Mouse (Mus musculus): Measurements from ENCODE around the gene Zfp280b. TPM values are rescaled to one million over a fixed set of nuclear protein-coding genes. Genes with fewer than 3 reads are reported as not detected.

Zfp280b gene
- total RNA-seq, 2 experiments from 2014 or later: 15.0 to 15.8 TPM

- no peak for DNase-seq (ENCODE audit: extremely low spot score in 1 of 2, low spot score in 2 of 2)
- no peak overlapping the region for H3K27ac ChIP-seq
- no peak for TF ChIP-seq CTCF (IDR thresholded peaks at IDR 0.05)
- intact Hi-C loops (cut with DNase I): no loop called here
- no peak overlapping the region for H3K4me3 ChIP-seq
Measured at GRCm38 (mm10) chr10:76009812-76010211, 22.6 kb upstream of the Zfp280b start.

GRCm38 (mm10) chr10:76012922-76013321 lies 19.5 kb upstream of the Zfp280b start:
- Histone ChIP-seq H3K4me3 (no peak overlapping the region), H3K27ac (no peak overlapping the region)
- intact Hi-C loops (cut with DNase I): no loop called here
- TF ChIP-seq CTCF (IDR thresholded peaks at IDR 0.05): no peak
- no peak for DNase-seq (ENCODE audit: extremely low spot score in 1 of 2, low spot score in 2 of 2)

- H3K27ac ChIP-seq: no peak overlapping the region
- no peak overlapping the region for H3K4me3 ChIP-seq
- TF ChIP-seq CTCF (IDR thresholded peaks at IDR 0.05): no peak
- intact Hi-C loops (cut with DNase I): no loop called here
- DNase-seq (ENCODE audit: extremely low spot score in 1 of 2, low spot score in 2 of 2): no peak
Measured at GRCm38 (mm10) chr10:76016886-76017285, 15.6 kb upstream of the Zfp280b start.

GRCm38 (mm10) chr10:76021728-76022127 lies 10.7 kb upstream of the Zfp280b start:
- Histone ChIP-seq H3K27ac (no peak overlapping the region), H3K4me3 (no peak overlapping the region)
- TF ChIP-seq CTCF (IDR thresholded peaks at IDR 0.05): no peak
- DNase-seq (ENCODE audit: extremely low spot score in 1 of 2, low spot score in 2 of 2): no peak
- intact Hi-C loops (cut with DNase I): no loop called here

- no peak for DNase-seq (ENCODE audit: extremely low spot score in 1 of 2, low spot score in 2 of 2)
Measured at GRCm38 (mm10) chr10:76023921-76024320, 8.5 kb upstream of the Zfp280b start.

GRCm38 (mm10) chr10:76025470-76026190 lies 6.8 kb upstream of the Zfp280b start:
- intact Hi-C loops (cut with DNase I): no loop called here
- TF ChIP-seq CTCF (IDR thresholded peaks at IDR 0.05): no peak
- no peak for DNase-seq (ENCODE audit: extremely low spot score in 1 of 2, low spot score in 2 of 2)
- no peak overlapping the region for H3K27ac ChIP-seq
- no peak overlapping the region for H3K4me3 ChIP-seq

More at GRCm38 (mm10) chr10:76023921-76024320, 8.5 kb upstream of the Zfp280b start:
- H3K27ac ChIP-seq: no peak overlapping the region
- intact Hi-C loops (cut with DNase I): no loop called here
- TF ChIP-seq CTCF (IDR thresholded peaks at IDR 0.05): no peak
- no peak overlapping the region for H3K4me3 ChIP-seq

GRCm38 (mm10) chr10:76027127-76028015 lies 5.1 kb upstream of the Zfp280b start:
- intact Hi-C loops (cut with DNase I): no loop called here

GRCm38 (mm10) chr10:76028016-76028366 lies 4.5 kb upstream of the Zfp280b start:
- Histone ChIP-seq H3K4me3 (no peak overlapping the region), H3K27ac (no peak overlapping the region)
- no peak for DNase-seq (ENCODE audit: extremely low spot score in 1 of 2, low spot score in 2 of 2)
- intact Hi-C loops (cut with DNase I): no loop called here
- no peak for TF ChIP-seq CTCF (IDR thresholded peaks at IDR 0.05)

More at GRCm38 (mm10) chr10:76027127-76028015, 5.1 kb upstream of the Zfp280b start:
- no peak for DNase-seq (ENCODE audit: extremely low spot score in 1 of 2, low spot score in 2 of 2)
- no peak overlapping the region for H3K4me3 ChIP-seq
- no peak for TF ChIP-seq CTCF (IDR thresholded peaks at IDR 0.05)
- H3K27ac ChIP-seq: no peak overlapping the region

GRCm38 (mm10) chr10:76028396-76028795 lies 4.1 kb upstream of the Zfp280b start:
- DNase-seq (ENCODE audit: extremely low spot score in 1 of 2, low spot score in 2 of 2): no peak
- TF ChIP-seq CTCF (IDR thresholded peaks at IDR 0.05): no peak
- Histone ChIP-seq H3K27ac (no peak overlapping the region), H3K4me3 (no peak overlapping the region)
- intact Hi-C loops (cut with DNase I): no loop called here

- no peak for TF ChIP-seq CTCF (IDR thresholded peaks at IDR 0.05)
- Histone ChIP-seq H3K27ac (no peak overlapping the region), H3K4me3 (no peak overlapping the region)
- intact Hi-C loops (cut with DNase I): no loop called here
- DNase-seq (ENCODE audit: extremely low spot score in 1 of 2, low spot score in 2 of 2): no peak
Measured at GRCm38 (mm10) chr10:76029276-76029675, 3.2 kb upstream of the Zfp280b start.

- H3K27ac ChIP-seq: no peak overlapping the region
- TF ChIP-seq CTCF (IDR thresholded peaks at IDR 0.05): no peak
- no peak for DNase-seq (ENCODE audit: extremely low spot score in 1 of 2, low spot score in 2 of 2)
- H3K4me3 ChIP-seq: no peak overlapping the region
- intact Hi-C loops (cut with DNase I): no loop called here
Measured at GRCm38 (mm10) chr10:76030496-76030895, 2.0 kb upstream of the Zfp280b start.
